Mouse (Mus musculus) adipose tissue, adult 10 weeks (tissue): ENCODE measurements around the gene Olfr656. TPM values are rescaled to one million over a fixed set of nuclear protein-coding genes. Genes with fewer than 3 reads are reported as not detected.

Source experiments
- polyA plus RNA-seq: library from polyadenylated mRNA; stranded (reverse); fragments of 350-450 nt; fragmentation: Illumina TruSeq; extraction: RNeasy Lipid Tissue Mini Kit (QIAGEN cat#74804); gene quantifications from one replicate; pipeline ENCODE4 v1.2.3, GENCODE M21; 2014; ENCODE audit warnings: low read depth, low replicate concordance

Gene Olfr656
- not detected for polyA plus RNA-seq

GRCm38 (mm10) chr7:104613655-104614054 lies at the start of gene Olfr656:
Olfr656 (plus strand) TSS chr7:104613955.

GRCm38 (mm10) chr7:104577014-104577413 lies 36.7 kb upstream of the Olfr656 start, which contains the start of gene Olfr653:
Olfr653 (plus strand) TSS chr7:104577314.

DNA sequence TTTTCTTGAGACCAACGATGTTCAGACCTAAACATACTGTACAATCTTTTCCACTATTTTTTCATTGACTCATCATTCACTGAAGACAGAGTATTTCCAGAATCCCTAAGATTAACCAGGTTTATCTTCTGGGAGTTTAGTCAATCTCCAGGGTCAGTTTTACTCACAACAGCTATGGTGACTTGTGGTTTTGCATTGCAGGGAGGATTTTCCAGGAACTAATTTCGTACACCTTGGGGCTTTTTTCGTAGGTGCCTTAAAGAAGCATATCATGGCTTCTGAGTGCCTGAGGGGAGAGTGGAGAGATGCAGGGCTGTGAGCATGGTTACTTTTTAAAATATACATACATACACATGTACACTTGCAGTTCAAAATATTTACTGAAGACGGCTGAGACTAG lies 27.0 kb upstream of the Olfr656 start, which contains the start of gene Olfr654:
Gene Olfr654 (plus strand): TSS at position 301 of the 400 bp plus-strand sequence.

GRCm38 (mm10) chr7:104601679-104602078 lies 12.1 kb upstream of the Olfr656 start, which contains the start of gene Olfr655:
Olfr655 (minus strand) TSS chr7:104601779.

GRCm38 (mm10) chr7:104624494-104624893 lies 10.7 kb downstream of the Olfr656 start, which contains the start of gene Olfr657:
Olfr657 (plus strand) TSS chr7:104624794.

DNA sequence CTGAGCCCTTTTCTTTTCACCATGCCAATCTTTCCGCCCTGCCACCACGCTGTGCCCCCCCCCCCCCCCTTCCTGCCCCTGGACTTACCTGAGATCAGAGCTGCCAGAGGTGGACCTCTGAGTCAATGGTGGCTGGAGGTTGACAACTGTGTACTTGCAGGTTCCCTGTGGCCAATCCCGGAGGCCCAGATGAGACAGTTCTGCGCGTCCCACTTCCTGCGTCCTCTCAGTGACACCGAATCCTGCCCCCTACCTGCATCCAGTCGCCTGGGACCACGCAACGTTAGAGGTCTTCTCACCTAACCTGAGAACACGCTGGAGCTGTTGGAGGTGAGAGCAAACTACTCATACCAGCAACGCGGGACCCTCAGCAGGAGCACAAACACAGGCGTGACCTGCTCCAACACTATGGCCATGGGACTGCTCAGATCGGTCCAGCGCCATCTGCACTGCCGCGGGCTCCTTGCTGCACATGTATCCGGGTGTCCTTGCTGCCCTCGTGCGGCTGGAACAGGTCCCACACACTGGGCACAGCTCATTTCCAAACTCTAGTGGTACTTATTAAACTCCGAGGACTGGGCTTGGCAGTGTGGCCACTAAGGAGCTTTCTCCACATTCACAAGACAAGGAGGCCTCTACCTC lies 33.2 kb downstream of the Olfr656 start, which contains the start of gene Olfr658:
Gene Olfr658 (minus strand): TSS at position 465 of the 642 bp plus-strand sequence.

DNA sequence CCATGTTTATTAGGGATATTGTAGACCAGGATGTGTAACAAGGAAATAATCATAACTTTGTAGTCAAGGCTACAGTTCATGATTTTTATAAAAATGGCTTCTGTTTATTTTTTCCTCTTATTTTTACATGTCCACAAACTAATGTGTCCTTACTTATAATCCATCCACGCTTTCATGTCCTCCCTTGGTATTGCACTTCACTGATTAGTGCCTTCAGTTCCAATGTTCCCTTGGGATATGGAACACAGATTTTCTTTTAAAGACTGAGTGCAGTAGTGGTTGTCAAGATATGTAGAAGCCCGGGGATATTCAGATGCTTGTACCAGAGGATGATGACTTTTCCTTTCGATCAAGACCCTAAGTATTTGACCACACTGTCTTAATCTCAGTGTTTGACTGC lies 52.7 kb downstream of the Olfr656 start, which contains the start of gene Olfr659:
Gene Olfr659 (plus strand): TSS at position 301 of the 400 bp plus-strand sequence.

Other genes starting within 250 kb of the Olfr656 start
- 0.25 TPM for gene Trim30b, start 244.1 kb upstream of the Olfr656 start, polyA plus RNA-seq
- 0.47 TPM for gene Trim30c, start 213.1 kb upstream of the Olfr656 start, polyA plus RNA-seq
- gene Trim30a, start 148.8 kb upstream of the Olfr656 start, polyA plus RNA-seq, result 9.6 TPM
- gene Trim30d, start 106.1 kb upstream of the Olfr656 start, polyA plus RNA-seq, result 6.3 TPM
- not detected for gene Olfr651, start 63.8 kb upstream of the Olfr656 start, polyA plus RNA-seq
- gene Olfr652, start 53.1 kb upstream of the Olfr656 start, polyA plus RNA-seq, result not detected
- not detected for gene Olfr653, start 36.6 kb upstream of the Olfr656 start, polyA plus RNA-seq
- not detected for gene Olfr654, start 26.9 kb upstream of the Olfr656 start, polyA plus RNA-seq
- gene Olfr655, start 12.2 kb upstream of the Olfr656 start, polyA plus RNA-seq, result not detected
- not detected for gene Olfr657, start 10.8 kb downstream of the Olfr656 start, polyA plus RNA-seq
- gene Olfr658, start 33.4 kb downstream of the Olfr656 start, polyA plus RNA-seq, result not detected
- gene Olfr659, start 52.8 kb downstream of the Olfr656 start, polyA plus RNA-seq, result not detected
- not detected for gene Olfr661, start 72.5 kb downstream of the Olfr656 start, polyA plus RNA-seq
- gene Usp17le, start 163.5 kb downstream of the Olfr656 start, polyA plus RNA-seq, result not detected
- 0.22 TPM for gene Usp17lb, start 228.6 kb downstream of the Olfr656 start, polyA plus RNA-seq
- not detected for gene Usp17la, start 243.1 kb downstream of the Olfr656 start, polyA plus RNA-seq